Mouse (Mus musculus) liver, adult 2 months (tissue): ENCODE data around the gene Ikzf2. TPM values are rescaled to one million over a fixed set of nuclear protein-coding genes. Genes with fewer than 3 reads are reported as not detected.

Source experiments
- DNase-seq: peaks from one replicate; pipeline ENCODE4 v3.0.0-alpha.2; 2011; ENCODE audit warnings: low read depth, low spot score; ENCODE audit errors: extremely low read depth
- H3K27ac ChIP-seq: fragments of 200-500 bp; replicated peaks from 2 replicates; pipeline ENCODE4 v1.5.1; 2012; ENCODE audit warnings: low read depth, mild to moderate bottlenecking, control low read depth, inconsistent platforms, low read length; ENCODE audit not compliant: insufficient read depth
- H3K27me3 ChIP-seq: fragments of 200-500 bp; 2 replicates; pipeline ENCODE4 v1.6.1; 2012; ENCODE audit warnings: mild to moderate bottlenecking, moderate library complexity, low read length, inconsistent platforms; ENCODE audit not compliant: control insufficient read depth, insufficient read depth
- H3K36me3 ChIP-seq: fragments of 200-500 bp; 2 replicates; pipeline ENCODE4 v1.6.1; 2012; ENCODE audit warnings: low read length, inconsistent platforms; ENCODE audit not compliant: control insufficient read depth, insufficient read depth
- H3K4me1 ChIP-seq: fragments of 200-500 bp; 2 replicates; pipeline ENCODE4 v1.6.1; 2011; ENCODE audit warnings: low read length; ENCODE audit not compliant: control insufficient read depth, insufficient read depth
- H3K4me3 ChIP-seq: fragments of 200-500 bp; 2 replicates; pipeline ENCODE4 v1.5.1; 2011; ENCODE audit warnings: low read depth, mild to moderate bottlenecking, control low read depth, low read length, moderate library complexity; ENCODE audit not compliant: insufficient read depth
- H3K79me2 ChIP-seq: fragments of 200-500 bp; 2 replicates; pipeline ENCODE4 v1.6.1; 2012; ENCODE audit warnings: inconsistent platforms, mild to moderate bottlenecking, low read length, moderate library complexity; ENCODE audit not compliant: control insufficient read depth, insufficient read depth
- H3K9ac ChIP-seq: fragments of 200-500 bp; 2 replicates; pipeline ENCODE4 v1.6.1; 2012; ENCODE audit warnings: low read depth, mild to moderate bottlenecking, control low read depth, inconsistent platforms, low read length
- CTCF ChIP-seq: fragments of 200-500 bp; IDR thresholded peaks from 2 replicates; pipeline ENCODE4 v1.5.1; 2011; ENCODE audit warnings: low read depth, low read length, control low read depth
- POLR2A ChIP-seq: fragments of 200-500 bp; IDR thresholded peaks from 2 replicates; pipeline ENCODE4 v1.6.1; 2011; ENCODE audit warnings: low read length, control low read depth; ENCODE audit not compliant: insufficient read depth; ENCODE audit errors: extremely low read depth
- WGBS: fragments of 180-500 bp; shearing (Covaris S2); methylation state at CpG from one replicate; pipeline ENCODE4 v1.1.7; 2018; 5-methylcytosine and 5-hydroxymethylcytosine counted together
- polyA plus RNA-seq: library from polyadenylated mRNA; depleted of rRNA; stranded (reverse); fragments of >200 nt; gene quantifications from 2 replicates; pipeline ENCODE4 v1.2.3, GENCODE M21; 2012
- total RNA-seq: library from RNA; depleted of rRNA; stranded (reverse); fragments of >200 nt; gene quantifications from 2 replicates; pipeline ENCODE4 v1.2.3, GENCODE M21; 2014

Ikzf2 gene
- total and polyA plus RNA-seq, 2 experiments: 0.04 to 0.55 TPM

DNA sequence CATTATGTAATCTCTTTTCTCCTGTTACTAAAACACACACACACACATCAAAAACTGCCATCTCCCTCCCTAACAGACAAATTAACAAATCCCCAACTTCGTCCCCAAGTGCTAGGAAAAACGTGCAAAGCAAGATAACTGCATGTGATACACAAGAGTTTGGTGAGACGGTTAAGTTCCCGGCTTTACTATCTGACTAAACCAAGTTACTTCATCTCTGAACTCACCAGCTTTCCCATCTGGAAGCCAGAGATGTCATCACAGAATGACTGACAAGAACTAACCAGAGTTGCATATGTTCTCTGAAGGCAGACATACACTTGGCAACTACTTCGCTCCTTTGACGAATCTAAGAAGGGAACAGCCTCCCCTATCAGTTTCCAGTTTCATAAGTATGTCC is 56.5 kb downstream of the Ikzf2 start:
- Histone ChIP-seq H3K27me3 (no peaks in the 10 kb centered on the region), H3K9ac (no peak overlapping the region), H3K27ac (no peak overlapping the region), H3K36me3 (no peaks in the 10 kb centered on the region), H3K4me1 (no peaks in the 10 kb centered on the region; the same call in 1 of the 2 replicates), H3K4me3 (no peak overlapping the region), H3K79me2 (no peaks in the 10 kb centered on the region)
- 80% methylated on average over 6 of the region's 6 CpGs for WGBS
- TF ChIP-seq CTCF: no peak
- no peak for TF ChIP-seq POLR2A
- DNase-seq: no peak

DNA sequence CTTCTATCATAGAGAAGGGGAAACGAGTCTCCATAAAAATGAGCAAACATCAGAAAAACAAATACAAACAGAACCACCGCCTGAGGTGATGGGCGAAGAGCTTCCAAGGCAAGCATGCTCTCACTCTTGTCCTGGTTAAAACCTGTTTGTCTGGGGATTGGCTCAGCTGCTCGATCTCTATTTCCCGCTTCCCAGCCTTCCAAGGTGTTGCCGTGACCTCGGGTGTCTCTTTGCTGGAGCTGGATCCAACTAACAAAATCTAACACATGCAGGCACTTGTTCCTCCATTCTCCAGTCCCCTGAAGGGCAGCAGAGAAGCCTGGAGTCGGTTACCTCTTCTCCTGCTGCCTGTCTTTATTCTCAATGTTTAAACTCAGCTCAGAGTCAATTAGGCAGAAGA is 57.5 kb downstream of the Ikzf2 start:
- no peak for DNase-seq
- no peaks in the 10 kb centered on the region for H3K36me3 ChIP-seq
- no peaks in the 10 kb centered on the region for H3K27me3 ChIP-seq
- 51% methylated on average over 8 of the region's 8 CpGs for WGBS
- no peak overlapping the region for H3K27ac ChIP-seq
- no peaks in the 10 kb centered on the region for H3K79me2 ChIP-seq
- TF ChIP-seq POLR2A (no peak), CTCF (no peak)
- no peak overlapping the region for H3K4me3 ChIP-seq
- no peaks in the 10 kb centered on the region; the same call in 1 of the 2 replicates for H3K4me1 ChIP-seq
- H3K9ac ChIP-seq: no peak overlapping the region

DNA sequence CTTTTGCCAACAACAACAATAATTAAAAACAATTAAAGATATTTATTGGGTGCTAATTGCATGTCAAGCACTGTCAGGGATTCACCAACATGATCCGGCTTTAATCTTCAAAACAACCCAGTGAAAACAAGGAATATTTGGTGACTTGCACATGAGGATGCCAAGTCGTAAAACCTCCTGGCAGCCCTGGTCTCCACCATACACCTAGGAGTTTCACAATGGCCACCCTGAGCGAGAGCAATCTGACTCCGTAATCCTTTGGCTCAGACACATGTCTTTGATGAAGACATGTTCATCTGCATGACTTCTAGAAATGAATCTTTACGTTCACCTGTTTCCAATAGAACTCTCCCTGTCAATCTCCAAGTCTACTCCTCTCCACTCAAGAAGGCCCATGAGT is 75.0 kb downstream of the Ikzf2 start:
- no peak overlapping the region for H3K4me3 ChIP-seq
- H3K9ac ChIP-seq: no peak overlapping the region
- DNase-seq: no peak
- WGBS: 93% methylated on average over 5 of the region's 5 CpGs
- H3K36me3 ChIP-seq: no peaks in the 10 kb centered on the region
- H3K27me3 ChIP-seq: no peaks in the 10 kb centered on the region
- TF ChIP-seq CTCF (no peak), POLR2A (no peak)
- no peaks in the 10 kb centered on the region for H3K79me2 ChIP-seq
- no peak overlapping the region for H3K27ac ChIP-seq
- H3K4me1 ChIP-seq: no peaks in the 10 kb centered on the region

DNA sequence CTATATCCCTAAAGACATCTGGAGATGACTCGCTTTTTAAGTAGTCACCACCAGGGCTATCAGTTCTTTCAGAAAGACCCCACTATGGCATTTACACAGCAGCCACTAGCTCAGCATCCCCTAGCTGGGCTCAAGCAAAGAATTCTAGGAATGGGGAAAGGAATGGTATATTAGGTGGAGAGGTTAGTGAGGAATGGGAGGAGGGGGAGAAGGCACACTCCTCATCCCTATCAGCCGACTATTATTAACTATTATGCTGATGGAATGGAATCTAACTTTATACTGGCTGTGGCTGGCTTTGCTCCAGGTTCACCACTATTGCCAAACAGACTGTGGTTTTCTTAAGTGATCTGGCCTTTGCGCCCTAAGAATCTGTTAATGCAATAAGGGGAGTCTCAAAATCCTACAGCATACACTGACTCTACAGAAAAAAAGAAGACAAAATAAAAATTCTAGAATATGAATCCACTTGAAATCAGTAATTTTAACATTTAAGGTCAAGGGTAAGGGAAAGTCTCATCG is 75.8 kb downstream of the Ikzf2 start:
- H3K4me1 ChIP-seq: no peaks in the 10 kb centered on the region
- no peak for DNase-seq
- H3K4me3 ChIP-seq: no peak overlapping the region
- TF ChIP-seq CTCF (no peak), POLR2A (no peak)
- H3K27me3 ChIP-seq: no peaks in the 10 kb centered on the region
- WGBS: 59% methylated on average over 4 of the region's 4 CpGs
- no peak overlapping the region for H3K9ac ChIP-seq
- H3K79me2 ChIP-seq: no peaks in the 10 kb centered on the region
- no peaks in the 10 kb centered on the region for H3K36me3 ChIP-seq
- no peak overlapping the region for H3K27ac ChIP-seq

DNA sequence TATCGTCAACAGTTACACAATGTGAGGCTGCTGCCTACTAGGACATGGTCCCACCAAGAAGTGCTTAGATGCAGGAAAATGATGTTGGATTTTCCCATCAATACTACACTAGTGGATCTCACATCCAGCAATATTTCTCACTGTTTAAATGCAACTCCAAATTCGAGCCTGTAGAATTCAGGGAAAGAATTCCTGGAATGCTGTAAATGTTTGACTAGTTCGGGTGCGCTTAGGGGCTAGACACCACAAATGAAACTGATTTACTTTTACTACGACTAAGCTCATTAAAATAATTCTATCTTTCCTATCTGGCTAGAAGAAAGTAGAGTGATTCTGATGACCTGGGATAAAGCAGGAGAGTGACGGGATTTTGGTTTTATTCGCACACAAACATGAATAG is 76.3 kb downstream of the Ikzf2 start:
- Histone ChIP-seq H3K4me1 (no peaks in the 10 kb centered on the region), H3K9ac (no peak overlapping the region), H3K27me3 (no peaks in the 10 kb centered on the region), H3K27ac (no peak overlapping the region), H3K36me3 (no peaks in the 10 kb centered on the region), H3K79me2 (no peaks in the 10 kb centered on the region), H3K4me3 (no peak overlapping the region)
- WGBS: 34% methylated on average over 7 of the region's 7 CpGs
- no peak for DNase-seq
- TF ChIP-seq CTCF (no peak), POLR2A (no peak)

DNA sequence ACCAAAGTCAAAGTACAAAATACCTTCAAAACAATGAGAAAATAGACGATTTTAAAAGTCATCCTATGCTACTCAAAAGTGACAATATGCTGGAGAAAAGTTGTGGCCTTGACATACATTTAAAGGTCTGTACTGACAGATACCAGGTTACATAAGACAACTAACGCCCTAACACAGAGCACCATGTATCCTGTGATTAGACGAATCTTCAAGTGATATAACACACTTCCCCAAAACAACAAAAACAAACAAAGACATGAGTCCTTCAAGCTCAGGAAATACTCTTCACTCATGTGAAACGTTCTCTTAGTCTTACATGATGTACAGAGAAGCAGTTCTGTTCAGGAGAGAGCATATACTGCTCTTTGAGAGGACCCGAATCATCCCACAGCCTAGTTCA is 78.2 kb downstream of the Ikzf2 start:
- H3K79me2 ChIP-seq: no peaks in the 10 kb centered on the region
- H3K36me3 ChIP-seq: no peaks in the 10 kb centered on the region
- no peak overlapping the region for H3K4me3 ChIP-seq
- WGBS: 72% methylated on average over 5 of the region's 5 CpGs
- no peaks in the 10 kb centered on the region for H3K27me3 ChIP-seq
- H3K9ac ChIP-seq: no peak overlapping the region
- no peak for DNase-seq
- H3K4me1 ChIP-seq: no peaks in the 10 kb centered on the region
- no peak overlapping the region for H3K27ac ChIP-seq
- TF ChIP-seq CTCF: no peak
- no peak for TF ChIP-seq POLR2A
